Mouse (Mus musculus) bone marrow, adult 2 months (tissue): ENCODE results near the gene Lrig2. TPM values are rescaled to one million over a fixed set of nuclear protein-coding genes. Genes with fewer than 3 reads are reported as not detected.
A peak's percentile ranks its signal among the peaks of the same experiment; 100 is the strongest.
"Not testable (repeated sequence)": the region's sequence is repeated elsewhere in the genome, so short reads cannot be mapped to it uniquely, and the experiment has no call there.

Experiments
- H3K27ac ChIP-seq: fragments of 200-500 bp; 2 replicates; pipeline ENCODE4 v1.5.1; 2012; ENCODE audit warnings: low read depth, mild to moderate bottlenecking, control low read depth, inconsistent platforms, low read length; ENCODE audit not compliant: control insufficient read depth, poor library complexity, insufficient read depth
- H3K4me1 ChIP-seq: fragments of 200-500 bp; 2 replicates; pipeline ENCODE4 v1.6.1; 2011; ENCODE audit warnings: low read length; ENCODE audit not compliant: control insufficient read depth, insufficient read depth
- H3K4me3 ChIP-seq: fragments of 200-500 bp; replicated peaks from 2 replicates; pipeline ENCODE3; 2011; ENCODE audit warnings: mild to moderate bottlenecking, low read depth, low read length, control low read depth; ENCODE audit not compliant: control insufficient read depth
- CTCF ChIP-seq: fragments of 200-500 bp; IDR thresholded peaks from 2 replicates; pipeline ENCODE4 v1.5.1; 2011; ENCODE audit warnings: low read length, control low read depth; ENCODE audit not compliant: control insufficient read depth, insufficient read depth
- POLR2A ChIP-seq: fragments of 200-500 bp; IDR thresholded peaks from 2 replicates; pipeline ENCODE4 v1.6.1; 2011; ENCODE audit warnings: low read depth, mild to moderate bottlenecking, control low read depth, low read length, borderline replicate concordance; ENCODE audit not compliant: control insufficient read depth
- WGBS: fragments of 180-500 bp; shearing (Covaris S2); methylation state at CpG from one replicate; pipeline ENCODE4 v1.1.7; 2018; 5-methylcytosine and 5-hydroxymethylcytosine counted together
- polyA plus RNA-seq: library from polyadenylated mRNA; stranded (reverse); fragments of >200 nt; gene quantifications from 2 replicates; pipeline ENCODE4 v1.2.4, GENCODE M21; 2011; ENCODE audit warnings: low replicate concordance; ENCODE audit not compliant: missing spikeins, insufficient read depth, insufficient read length

The Lrig2 gene
- polyA plus RNA-seq, 1 experiment, result 6.0 TPM

GRCm38 (mm10) chr3:104434246-104434696 lies 77.4 kb downstream of the Lrig2 start:
- TF ChIP-seq POLR2A (no peak), CTCF (no peak)
- WGBS, result 4% methylated on average over 9 of the region's 9 CpGs
- Histone ChIP-seq H3K27ac (no peak overlapping the region), H3K4me3 (peak overlapping the region; percentile 45), H3K4me1 (no peaks in the 10 kb centered on the region; the same call in 1 of the 2 replicates)

DNA sequence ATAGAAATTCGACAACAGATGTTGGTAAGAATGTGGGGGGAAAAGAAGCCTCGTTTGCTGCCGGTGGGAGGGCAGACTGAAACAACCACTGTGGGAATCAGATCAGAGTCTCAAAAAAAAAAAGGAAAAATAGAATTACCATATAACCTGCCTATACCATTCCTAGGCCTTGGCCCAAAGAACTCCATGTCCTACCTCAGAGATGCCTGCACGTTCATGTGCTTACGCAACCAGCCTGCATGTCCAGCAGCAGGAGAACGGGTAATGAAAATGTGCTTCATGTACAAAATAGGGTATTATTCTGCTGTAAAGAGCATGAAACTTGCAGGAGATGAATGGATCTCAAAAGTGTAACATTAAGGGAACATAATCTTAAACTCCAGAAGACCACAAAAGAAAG lies 79.1 kb downstream of the Lrig2 start:
- TF ChIP-seq CTCF (no peak), POLR2A (no peak)
- Histone ChIP-seq H3K4me1 (no peaks in the 10 kb centered on the region; the same call in 1 of the 2 replicates), H3K4me3 (no peak overlapping the region), H3K27ac (no peak overlapping the region)
- WGBS, result 76% methylated on average over 6 of the region's 6 CpGs

- Histone ChIP-seq H3K4me3 (no peak overlapping the region), H3K27ac (no peak overlapping the region), H3K4me1 (no peaks in the 10 kb centered on the region; the same call in 1 of the 2 replicates)
- TF ChIP-seq CTCF (no peak), POLR2A (no peak)
- WGBS, result 43% methylated on average over 10 of the region's 10 CpGs
These were observed 79.9 kb downstream of the Lrig2 start for GRCm38 (mm10) chr3:104431848-104432159.

DNA sequence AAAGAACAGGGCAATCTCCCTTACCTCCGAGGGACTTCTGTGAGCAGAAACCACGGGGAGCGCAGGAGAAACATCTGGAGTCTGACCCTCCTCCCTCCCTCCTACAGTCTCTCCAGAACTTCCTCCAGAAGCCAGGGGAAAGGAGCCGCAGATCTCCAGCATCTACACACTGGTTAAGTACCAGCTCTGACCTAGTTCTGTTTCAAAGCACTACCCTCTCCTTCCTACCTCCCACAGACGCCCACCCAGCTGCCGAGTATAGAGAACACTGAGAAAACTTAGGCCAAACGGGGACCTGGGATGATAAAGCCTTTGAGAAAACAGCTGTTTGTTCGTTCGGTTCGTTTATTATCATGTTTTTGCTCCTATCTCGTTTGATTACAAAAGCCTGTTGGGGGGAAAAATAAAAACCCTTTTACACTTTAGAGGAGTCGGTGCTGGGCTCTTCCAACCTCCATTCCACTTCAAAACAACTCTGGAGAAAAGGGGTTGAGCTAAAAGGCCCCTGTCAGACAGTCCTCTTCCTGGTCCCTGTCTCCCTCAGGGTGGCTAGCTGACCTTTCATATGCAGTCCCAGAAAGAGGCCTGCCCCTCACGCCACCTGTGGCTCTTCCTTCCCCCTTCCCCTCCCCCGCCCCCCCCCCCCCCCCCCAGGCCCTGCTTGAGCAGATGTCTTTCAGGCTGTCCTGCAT lies 80.4 kb downstream of the Lrig2 start:
- Histone ChIP-seq H3K27ac (no peak overlapping the region), H3K4me3 (no peak overlapping the region), H3K4me1 (no peaks in the 10 kb centered on the region; the same call in 1 of the 2 replicates)
- 21% methylated on average over 13 of the region's 14 CpGs for WGBS
- no peak for TF ChIP-seq CTCF
- no peak for TF ChIP-seq POLR2A

DNA sequence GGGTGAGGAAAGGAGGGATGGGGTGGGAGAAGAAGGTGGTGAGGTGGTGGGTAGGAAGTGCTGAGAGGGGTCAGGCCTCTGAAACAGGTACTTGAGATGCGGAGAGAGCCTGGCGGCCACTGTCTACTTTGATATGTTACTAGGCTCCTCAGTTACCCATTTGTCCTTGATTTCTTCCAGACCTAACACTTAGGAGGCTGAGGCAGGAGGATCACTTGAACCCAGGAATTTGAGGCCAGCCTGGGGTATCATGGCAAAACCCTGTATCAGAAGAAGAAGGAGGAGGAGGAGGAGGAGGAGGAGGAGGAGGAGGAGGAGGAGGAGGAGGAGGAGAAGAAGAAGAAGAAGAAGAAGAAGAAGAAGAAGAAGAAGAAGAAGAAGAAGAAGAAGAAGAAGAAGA lies 84.4 kb downstream of the Lrig2 start:
- not testable (repeated sequence) for H3K27ac ChIP-seq
- 100% methylated on average over 2 of the region's 2 CpGs for WGBS

GRCm38 (mm10) chr3:104424346-104424745 lies 87.4 kb downstream of the Lrig2 start:
- H3K4me3 ChIP-seq, result no peak overlapping the region
- WGBS, result 89% methylated on average over 7 of the region's 7 CpGs
- no peak for TF ChIP-seq POLR2A
- TF ChIP-seq CTCF, result no peak
- H3K4me1 ChIP-seq, result no peaks in the 10 kb centered on the region
- H3K27ac ChIP-seq, result no peak overlapping the region

More for the DNA sequence above, 84.4 kb downstream of the Lrig2 start:
- H3K4me1 ChIP-seq, H3K4me3 ChIP-seq: not testable (repeated sequence)

DNA sequence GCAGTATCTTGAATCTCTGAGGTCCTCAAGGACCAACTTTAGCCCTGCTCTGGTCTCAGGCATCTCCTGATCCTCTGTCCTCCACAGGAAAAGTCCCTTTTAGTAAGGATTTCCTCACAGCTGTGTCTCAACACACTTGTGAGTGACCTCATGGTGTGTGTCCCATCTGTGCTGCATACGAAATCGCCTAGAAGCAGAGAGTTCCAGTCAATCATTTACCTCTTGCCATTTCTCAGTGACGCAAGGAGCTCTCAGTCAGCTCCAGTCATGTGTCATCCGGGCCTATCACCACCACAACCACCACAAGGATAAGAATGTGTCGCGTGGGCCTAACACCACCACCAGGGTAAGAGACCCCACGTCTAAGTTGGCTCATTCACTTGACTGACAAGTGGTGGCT lies 90.8 kb downstream of the Lrig2 start:
- WGBS, result 68% methylated on average over 7 of the region's 7 CpGs
- no peak overlapping the region for H3K4me3 ChIP-seq
- no peak overlapping the region for H3K27ac ChIP-seq
- H3K4me1 ChIP-seq, result no peaks in the 10 kb centered on the region
- TF ChIP-seq POLR2A, result no peak
- no peak for TF ChIP-seq CTCF

- H3K4me1 ChIP-seq, result peaks cover 3% of the 10 kb centered on the region; the same call in 1 of the 2 replicates
- no peak for TF ChIP-seq POLR2A
- TF ChIP-seq CTCF, result no peak
- 66% methylated on average over 4 of the region's 4 CpGs for WGBS
- H3K27ac ChIP-seq, result no peak overlapping the region
- H3K4me3 ChIP-seq, result no peak overlapping the region
These were observed 91.7 kb downstream of the Lrig2 start for GRCm38 (mm10) chr3:104419990-104420389.

- TF ChIP-seq POLR2A, result no peak
- no peak for TF ChIP-seq CTCF
- 82% methylated on average over 5 of the region's 5 CpGs for WGBS
These were observed 94.9 kb downstream of the Lrig2 start for GRCm38 (mm10) chr3:104416806-104417205.

More at GRCm38 (mm10) chr3:104416806-104417205, 94.9 kb downstream of the Lrig2 start:
- H3K4me3 ChIP-seq, result no peak overlapping the region
- peaks cover 3% of the 10 kb centered on the region; the same call in 1 of the 2 replicates for H3K4me1 ChIP-seq
- H3K27ac ChIP-seq, result no peak overlapping the region
